Mouse (Mus musculus) liver, adult 2 months (tissue): Measurements from ENCODE around the gene Pde3b.

ENCODE experiments used
- CTCF ChIP-seq: fragments of 200-500 bp; IDR thresholded peaks from 2 replicates; pipeline ENCODE4 v1.5.1; 2011; ENCODE audit warnings: low read depth, low read length, control low read depth
- POLR2A ChIP-seq: fragments of 200-500 bp; IDR thresholded peaks from 2 replicates; pipeline ENCODE4 v1.6.1; 2011; ENCODE audit warnings: low read length, control low read depth; ENCODE audit not compliant: insufficient read depth; ENCODE audit errors: extremely low read depth

DNA sequence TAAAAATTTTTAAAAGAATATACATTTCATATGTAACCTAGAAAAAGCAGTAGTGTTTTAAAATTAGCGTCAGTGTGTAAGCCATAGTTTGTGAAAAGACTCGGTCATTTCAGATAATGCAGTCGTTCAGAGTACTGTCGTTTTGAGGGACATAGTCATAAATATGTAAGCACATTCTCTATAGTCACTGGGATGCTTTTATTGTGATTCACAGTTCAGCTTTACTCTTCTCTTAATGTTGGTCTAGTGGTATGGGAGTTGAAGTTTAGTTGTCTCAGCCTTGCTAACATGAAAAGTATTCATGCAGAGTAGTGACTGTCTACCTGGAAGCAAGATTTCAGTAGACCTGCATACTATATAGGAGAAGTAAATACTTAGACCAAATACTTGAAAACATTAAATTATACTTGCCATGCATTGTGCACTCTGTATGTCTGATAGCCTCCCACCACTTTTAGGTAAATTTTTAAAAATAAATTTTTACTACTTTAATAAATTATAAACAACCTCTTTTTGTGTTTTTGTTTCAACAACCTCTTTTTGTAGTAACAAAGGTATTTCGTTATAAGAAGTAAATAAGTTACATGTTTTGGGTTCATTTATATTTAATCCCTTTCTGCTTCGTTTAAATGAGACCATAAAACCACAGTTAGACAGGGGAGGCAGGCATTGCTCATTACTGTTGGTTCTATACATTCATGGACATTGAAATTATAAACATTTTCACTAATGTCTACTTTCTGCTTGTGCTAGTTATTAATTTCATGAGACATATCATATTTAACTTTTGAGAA is 65.3 kb downstream of the Pde3b start:
- TF ChIP-seq CTCF (no peak), POLR2A (no peak)
